Mouse (Mus musculus): Measurements from ENCODE around the gene Aldh3a1. TPM values are rescaled to one million over a fixed set of nuclear protein-coding genes. Genes with fewer than 3 reads are reported as not detected.

The Aldh3a1 gene
- polyA plus RNA-seq, 1 experiment from 2014 or later = 0.34 TPM

DNA sequence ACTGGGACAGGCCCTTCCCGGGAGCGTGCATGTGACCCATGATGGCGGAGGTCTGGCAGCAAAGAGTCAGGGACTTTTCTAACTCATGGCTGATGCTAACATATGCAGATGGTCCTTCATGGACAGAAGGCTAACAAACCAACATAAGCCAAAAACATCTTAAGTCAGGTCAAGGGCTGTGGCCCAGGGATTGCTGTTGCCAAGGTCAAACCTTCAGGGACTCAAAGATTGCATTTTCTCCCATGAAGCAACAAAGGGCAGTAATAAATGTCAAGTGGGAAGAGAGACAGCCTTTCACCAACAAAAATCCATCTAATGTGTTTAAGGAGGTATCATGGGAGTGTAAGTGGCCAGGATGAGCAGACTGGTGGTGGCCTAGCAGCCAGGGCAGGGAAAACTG is 1.2 kb upstream of the Aldh3a1 start:
- Histone ChIP-seq H3K4me3 (ENCODE audit: low read length) (no peak overlapping the region), H3K36me3 (ENCODE audit: control insufficient read depth, insufficient read depth, low read length) (no peaks in the 10 kb centered on the region), H3K9me3 (ENCODE audit: control insufficient read depth, low read length) (no peaks in the 10 kb centered on the region), H3K27ac (ENCODE audit: low read length) (no peak overlapping the region), H3K4me1 (replicated peaks; ENCODE audit: control insufficient read depth, insufficient read depth, low read length) (peaks cover 11% of the 10 kb centered on the region), H3K9ac (ENCODE audit: low read length) (no peak overlapping the region), H3K27me3 (ENCODE audit: control insufficient read depth, insufficient read depth, low read depth, low read length) (no peaks in the 10 kb centered on the region; the same call in 1 of the 2 replicates), H3K4me2 (ENCODE audit: low read depth, low read length) (no peak overlapping the region)
- 91% methylated on average over 3 of the region's 3 CpGs for WGBS
- no peak for ATAC-seq (ENCODE audit: low read depth)

DNA sequence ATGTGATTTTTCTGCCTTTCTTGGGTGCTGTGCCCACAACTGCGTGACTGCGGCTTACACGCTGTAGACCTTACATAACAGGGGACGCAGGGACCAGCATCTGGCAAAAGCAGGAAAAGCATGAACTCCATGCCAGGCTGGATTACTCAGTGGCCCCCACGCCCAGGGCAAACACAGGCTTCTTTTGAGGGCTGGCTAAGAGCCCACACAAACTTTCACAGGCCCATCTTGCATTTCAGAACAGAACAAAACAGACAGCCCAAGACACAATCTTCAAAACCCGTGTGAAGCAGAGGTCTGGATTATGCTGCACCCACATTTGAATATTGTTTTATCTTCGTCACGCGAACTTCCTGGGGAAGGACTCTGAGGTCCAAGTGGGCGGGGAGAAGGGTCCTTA is 979 bp downstream of the Aldh3a1 start:
- no peaks in the 10 kb centered on the region for H3K36me3 ChIP-seq (ENCODE audit: control insufficient read depth, insufficient read depth, low read length)
- no peaks in the 10 kb centered on the region for H3K9me3 ChIP-seq (ENCODE audit: control insufficient read depth, low read length)
- H3K4me3 ChIP-seq (ENCODE audit: low read length) = no peak overlapping the region
- H3K27me3 ChIP-seq (ENCODE audit: control insufficient read depth, insufficient read depth, low read depth, low read length) = peaks cover 6% of the 10 kb centered on the region; the same call in 1 of the 2 replicates
- H3K9ac ChIP-seq (ENCODE audit: low read length) = no peak overlapping the region
- ATAC-seq (ENCODE audit: low read depth) = no peak
- 64% methylated on average over 10 of the region's 10 CpGs for WGBS
- H3K27ac ChIP-seq (ENCODE audit: low read length) = no peak overlapping the region
- no peak overlapping the region for H3K4me2 ChIP-seq (ENCODE audit: low read depth, low read length)
- H3K4me1 ChIP-seq (replicated peaks; ENCODE audit: control insufficient read depth, insufficient read depth, low read length) = peaks cover 11% of the 10 kb centered on the region

DNA sequence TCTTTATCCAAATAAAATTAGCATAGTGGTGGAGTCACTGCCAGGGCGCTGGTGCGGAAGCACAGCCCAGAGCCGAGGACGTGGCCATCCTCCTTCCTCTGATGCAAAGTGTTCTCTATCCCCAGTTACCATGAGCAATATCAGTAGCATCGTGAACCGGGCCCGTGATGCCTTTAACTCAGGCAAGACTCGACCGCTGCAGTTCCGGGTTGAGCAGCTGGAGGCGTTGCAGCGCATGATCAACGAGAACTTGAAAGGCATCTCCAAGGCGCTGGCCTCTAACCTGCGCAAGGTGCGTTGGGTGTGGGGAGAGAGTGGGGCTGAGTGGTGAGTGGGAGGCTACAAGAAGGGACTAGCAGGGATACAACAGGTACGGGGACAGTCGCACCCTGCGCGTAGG is 4.8 kb downstream of the Aldh3a1 start:
- no peak overlapping the region for H3K4me2 ChIP-seq (ENCODE audit: low read depth, low read length)
- WGBS = 31% methylated on average over 20 of the region's 20 CpGs
- no peaks in the 10 kb centered on the region for H3K9me3 ChIP-seq (ENCODE audit: control insufficient read depth, low read length)
- ATAC-seq (ENCODE audit: low read depth) = no peak
- peaks cover 6% of the 10 kb centered on the region; the same call in 1 of the 2 replicates for H3K27me3 ChIP-seq (ENCODE audit: control insufficient read depth, insufficient read depth, low read depth, low read length)
- no peaks in the 10 kb centered on the region for H3K36me3 ChIP-seq (ENCODE audit: control insufficient read depth, insufficient read depth, low read length)
- H3K4me1 ChIP-seq (replicated peaks; ENCODE audit: control insufficient read depth, insufficient read depth, low read length) = peaks cover 11% of the 10 kb centered on the region
- no peak overlapping the region for H3K9ac ChIP-seq (ENCODE audit: low read length)
- H3K4me3 ChIP-seq (ENCODE audit: low read length) = no peak overlapping the region
- H3K27ac ChIP-seq (ENCODE audit: low read length) = no peak overlapping the region

DNA sequence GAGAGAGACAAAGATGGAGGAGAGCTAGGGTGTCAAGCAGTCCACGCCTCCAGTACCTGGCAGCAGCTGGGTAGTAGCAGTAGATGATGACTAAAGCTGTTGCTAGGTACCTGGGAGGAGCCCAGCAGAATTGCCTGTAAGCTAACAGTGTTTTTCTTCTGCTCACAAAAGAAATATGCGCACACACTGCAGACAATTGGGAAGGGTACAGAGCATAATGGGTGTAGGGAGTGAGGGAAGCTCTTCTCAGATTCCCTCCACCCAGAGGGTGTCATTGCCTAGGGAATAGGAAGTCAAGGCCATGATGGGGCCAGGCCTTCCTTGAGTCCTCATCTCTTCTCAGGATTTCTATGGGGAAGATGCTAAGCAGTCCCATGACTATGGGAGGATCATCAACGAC is 8.6 kb downstream of the Aldh3a1 start:
- H3K27me3 ChIP-seq (ENCODE audit: control insufficient read depth, insufficient read depth, low read depth, low read length) = peaks cover 6% of the 10 kb centered on the region; the same call in 1 of the 2 replicates
- no peaks in the 10 kb centered on the region for H3K4me1 ChIP-seq (replicated peaks; ENCODE audit: control insufficient read depth, insufficient read depth, low read length)
- H3K4me3 ChIP-seq (ENCODE audit: low read length) = no peak overlapping the region
- WGBS = 90% methylated on average over 3 of the region's 3 CpGs
- no peak for ATAC-seq (ENCODE audit: low read depth)
- no peaks in the 10 kb centered on the region for H3K9me3 ChIP-seq (ENCODE audit: control insufficient read depth, low read length)
- H3K27ac ChIP-seq (ENCODE audit: low read length) = no peak overlapping the region
- H3K36me3 ChIP-seq (ENCODE audit: control insufficient read depth, insufficient read depth, low read length) = no peaks in the 10 kb centered on the region
- H3K9ac ChIP-seq (ENCODE audit: low read length) = no peak overlapping the region
- no peak overlapping the region for H3K4me2 ChIP-seq (ENCODE audit: low read depth, low read length)

DNA sequence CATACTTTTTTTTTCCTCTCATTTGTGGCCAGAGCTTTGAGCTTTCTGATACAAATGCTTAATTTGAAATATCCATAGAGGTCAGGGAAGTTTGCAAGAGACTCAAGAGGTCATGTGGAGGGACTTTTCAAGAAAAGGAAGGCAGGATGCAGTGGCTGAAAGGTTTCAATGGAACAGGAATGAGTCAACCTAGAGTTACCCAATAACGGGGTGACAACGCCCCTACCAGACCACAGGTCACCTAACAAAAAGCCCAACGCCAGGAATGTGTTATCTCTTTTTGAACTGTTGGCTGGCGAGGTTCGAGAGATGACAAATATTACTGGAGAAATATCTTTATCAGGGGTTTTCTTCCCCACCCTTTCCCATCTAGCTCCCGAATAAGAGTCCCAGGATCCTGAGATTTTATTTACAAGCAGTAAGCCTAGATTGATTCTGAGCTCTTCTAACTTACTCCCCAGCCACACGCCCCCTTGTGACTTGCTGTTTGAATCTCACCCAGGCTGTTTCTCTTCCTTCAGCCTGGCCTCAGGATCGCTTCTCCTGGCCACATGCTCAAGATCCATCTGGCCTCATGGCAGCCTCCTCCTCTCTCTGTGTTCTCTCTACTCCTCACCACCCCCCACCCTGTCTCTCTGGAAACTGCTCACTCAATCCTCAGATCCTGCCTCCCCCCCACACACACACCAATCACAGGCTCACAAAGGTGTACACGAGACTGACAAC is 13.0 kb downstream of the Aldh3a1 start:
- Histone ChIP-seq H3K4me3 (ENCODE audit: low read length) (no peak overlapping the region), H3K9ac (ENCODE audit: low read length) (no peak overlapping the region), H3K36me3 (ENCODE audit: control insufficient read depth, insufficient read depth, low read length) (no peaks in the 10 kb centered on the region), H3K4me1 (replicated peaks; ENCODE audit: control insufficient read depth, insufficient read depth, low read length) (no peaks in the 10 kb centered on the region), H3K27me3 (ENCODE audit: control insufficient read depth, insufficient read depth, low read depth, low read length) (no peaks in the 10 kb centered on the region), H3K9me3 (ENCODE audit: control insufficient read depth, low read length) (no peaks in the 10 kb centered on the region), H3K27ac (ENCODE audit: low read length) (no peak overlapping the region), H3K4me2 (ENCODE audit: low read depth, low read length) (no peak overlapping the region)
- 41% methylated on average over 9 of the region's 9 CpGs for WGBS
- no peak for ATAC-seq (ENCODE audit: low read depth)

DNA sequence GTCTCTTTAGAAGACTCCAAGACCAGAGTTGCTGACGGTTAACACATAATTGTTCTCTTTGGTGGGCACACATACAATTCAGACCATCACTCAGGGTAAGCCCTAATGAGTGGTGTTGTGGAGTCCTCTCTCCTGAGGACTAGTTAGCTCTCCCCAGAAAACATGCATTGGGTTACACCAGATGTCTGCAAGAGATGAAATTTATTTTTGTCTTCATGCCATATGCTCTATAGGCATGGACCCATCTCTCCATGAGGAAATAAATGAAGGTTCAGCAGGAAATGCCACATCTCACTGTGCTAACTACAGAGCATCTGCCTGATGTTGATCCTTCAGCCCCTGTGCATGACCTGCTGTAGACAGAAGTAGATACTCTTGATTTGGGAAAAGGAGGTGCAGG is 14.7 kb downstream of the Aldh3a1 start:
- 86% methylated on average over 1 of the region's 1 CpGs for WGBS
- Histone ChIP-seq H3K27me3 (ENCODE audit: control insufficient read depth, insufficient read depth, low read depth, low read length) (no peaks in the 10 kb centered on the region), H3K36me3 (ENCODE audit: control insufficient read depth, insufficient read depth, low read length) (no peaks in the 10 kb centered on the region), H3K9me3 (ENCODE audit: control insufficient read depth, low read length) (no peaks in the 10 kb centered on the region), H3K27ac (ENCODE audit: low read length) (no peak overlapping the region), H3K4me2 (ENCODE audit: low read depth, low read length) (no peak overlapping the region), H3K4me1 (replicated peaks; ENCODE audit: control insufficient read depth, insufficient read depth, low read length) (no peaks in the 10 kb centered on the region; the same call in 1 of the 2 replicates), H3K9ac (ENCODE audit: low read length) (no peak overlapping the region), H3K4me3 (ENCODE audit: low read length) (no peak overlapping the region)
- ATAC-seq (ENCODE audit: low read depth) = no peak

DNA sequence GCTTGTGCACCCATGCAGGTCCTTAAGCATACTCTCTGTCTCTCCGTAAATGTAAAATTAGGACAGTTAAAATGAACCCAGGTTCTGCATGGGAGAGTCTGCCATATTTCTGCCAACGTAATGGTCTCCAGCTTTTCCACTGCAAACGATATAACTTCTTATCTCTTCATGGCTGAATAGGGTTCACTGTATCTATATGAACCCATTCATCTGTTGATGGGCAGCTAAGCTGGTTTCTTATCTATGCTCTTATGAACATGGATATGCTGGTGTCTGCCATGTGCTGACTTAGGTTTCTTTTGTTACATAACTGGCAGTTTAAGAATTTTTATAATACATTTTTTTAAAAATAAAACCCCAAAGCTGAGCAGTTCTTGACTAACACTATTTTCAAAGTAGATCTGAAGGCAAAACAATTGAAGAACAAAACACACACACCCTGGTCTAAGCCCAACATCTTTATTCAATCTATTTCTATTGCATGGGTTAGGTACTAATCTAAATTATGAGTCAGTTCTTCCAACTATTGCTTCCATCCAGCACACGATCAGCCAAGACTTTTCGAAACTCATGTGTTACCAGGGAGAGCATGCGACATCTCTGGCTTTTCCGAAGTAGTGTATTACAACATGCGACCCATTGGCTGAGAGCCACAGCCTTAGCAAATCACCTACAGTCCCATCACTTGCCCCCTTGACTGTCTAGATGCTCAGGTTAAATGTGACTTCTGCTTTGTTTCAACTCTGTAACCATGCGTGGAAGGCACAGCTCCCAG is 15.8 kb downstream of the Aldh3a1 start:
- WGBS = 81% methylated on average over 9 of the region's 9 CpGs
- ATAC-seq (ENCODE audit: low read depth) = no peak
- H3K9me3 ChIP-seq (ENCODE audit: control insufficient read depth, low read length) = no peaks in the 10 kb centered on the region
- no peak overlapping the region for H3K27ac ChIP-seq (ENCODE audit: low read length)
- H3K27me3 ChIP-seq (ENCODE audit: control insufficient read depth, insufficient read depth, low read depth, low read length) = no peaks in the 10 kb centered on the region
- H3K4me1 ChIP-seq (replicated peaks; ENCODE audit: control insufficient read depth, insufficient read depth, low read length) = no peaks in the 10 kb centered on the region; the same call in 1 of the 2 replicates
- no peak overlapping the region for H3K4me2 ChIP-seq (ENCODE audit: low read depth, low read length)
- no peak overlapping the region for H3K9ac ChIP-seq (ENCODE audit: low read length)
- no peaks in the 10 kb centered on the region for H3K36me3 ChIP-seq (ENCODE audit: control insufficient read depth, insufficient read depth, low read length)
- no peak overlapping the region for H3K4me3 ChIP-seq (ENCODE audit: low read length)

DNA sequence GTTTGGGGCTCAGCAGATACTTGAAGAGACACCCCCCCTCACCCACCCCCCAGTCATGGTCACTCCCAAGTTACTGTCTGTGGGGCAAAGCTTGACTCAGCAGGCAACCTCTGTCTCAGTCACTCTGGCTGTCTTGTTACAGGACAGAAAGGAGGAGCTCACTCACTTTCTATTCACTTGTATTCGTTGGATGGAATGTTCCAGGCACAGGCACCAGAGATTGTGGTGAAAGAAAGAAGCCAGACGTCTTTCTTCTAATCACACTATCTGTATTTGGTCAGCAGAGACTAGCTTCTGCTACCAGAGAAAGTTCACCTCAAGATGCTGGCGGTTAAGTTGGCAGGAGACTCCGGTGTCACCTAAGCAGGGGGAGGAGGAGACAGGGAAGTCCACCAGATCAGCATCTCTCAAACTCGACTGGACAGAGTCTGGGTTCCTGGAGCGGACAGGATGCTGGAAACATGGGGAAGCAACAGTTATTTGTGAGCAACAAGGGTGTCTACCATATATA is 17.0 kb downstream of the Aldh3a1 start:
- no peak overlapping the region for H3K4me2 ChIP-seq (ENCODE audit: low read depth, low read length)
- H3K4me1 ChIP-seq (replicated peaks; ENCODE audit: control insufficient read depth, insufficient read depth, low read length) = no peaks in the 10 kb centered on the region; the same call in 1 of the 2 replicates
- H3K9me3 ChIP-seq (ENCODE audit: control insufficient read depth, low read length) = no peaks in the 10 kb centered on the region
- H3K4me3 ChIP-seq (ENCODE audit: low read length) = no peak overlapping the region
- no peak for ATAC-seq (ENCODE audit: low read depth)
- H3K27ac ChIP-seq (ENCODE audit: low read length) = no peak overlapping the region
- no peaks in the 10 kb centered on the region for H3K27me3 ChIP-seq (ENCODE audit: control insufficient read depth, insufficient read depth, low read depth, low read length)
- no peak overlapping the region for H3K9ac ChIP-seq (ENCODE audit: low read length)
- no peaks in the 10 kb centered on the region for H3K36me3 ChIP-seq (ENCODE audit: control insufficient read depth, insufficient read depth, low read length)
- WGBS = 48% methylated on average over 6 of the region's 6 CpGs

DNA sequence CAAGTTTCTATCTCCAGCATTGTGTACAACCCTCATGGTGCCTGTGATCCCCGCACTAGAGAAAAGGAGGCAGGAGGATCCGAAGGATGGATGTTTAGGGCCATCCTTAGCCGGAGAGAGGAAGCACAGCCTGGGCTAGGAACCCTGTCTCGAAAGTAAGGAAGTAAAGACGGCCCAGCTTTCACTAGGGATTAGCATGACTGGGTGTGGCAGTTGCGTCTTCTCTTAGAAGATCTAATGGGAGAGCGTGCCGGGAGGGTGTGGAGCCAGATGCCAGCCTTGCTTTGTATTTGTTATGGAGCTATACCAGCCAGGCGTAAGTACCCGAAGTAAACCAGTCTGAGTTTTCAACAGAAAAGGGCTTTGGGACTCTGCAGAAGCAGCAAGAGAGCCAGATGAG is 17.6 kb downstream of the Aldh3a1 start:
- Histone ChIP-seq H3K4me2 (ENCODE audit: low read depth, low read length) (no peak overlapping the region), H3K27me3 (ENCODE audit: control insufficient read depth, insufficient read depth, low read depth, low read length) (no peaks in the 10 kb centered on the region), H3K4me3 (ENCODE audit: low read length) (no peak overlapping the region), H3K27ac (ENCODE audit: low read length) (no peak overlapping the region), H3K36me3 (ENCODE audit: control insufficient read depth, insufficient read depth, low read length) (no peaks in the 10 kb centered on the region), H3K4me1 (replicated peaks; ENCODE audit: control insufficient read depth, insufficient read depth, low read length) (no peaks in the 10 kb centered on the region; the same call in 1 of the 2 replicates), H3K9me3 (ENCODE audit: control insufficient read depth, low read length) (no peaks in the 10 kb centered on the region), H3K9ac (ENCODE audit: low read length) (no peak overlapping the region)
- ATAC-seq (ENCODE audit: low read depth) = no peak
- 87% methylated on average over 10 of the region's 10 CpGs for WGBS

Data from lung, embryonic 16.5 days (tissue).